Mouse (Mus musculus) CD8-positive naive resting alpha-beta T cell, adult 57 days (primary cell): Measurements from ENCODE around the gene Sorcs2. TPM values are rescaled to one million over a fixed set of nuclear protein-coding genes. Genes with fewer than 3 reads are reported as not detected.

Experiments used
- total RNA-seq: library from RNA; stranded (reverse); gene quantifications from one replicate; pipeline ENCODE4 v1.2.4, GENCODE M21; 2023

Sorcs2 gene
- total RNA-seq, result 3.9 TPM

DNA sequence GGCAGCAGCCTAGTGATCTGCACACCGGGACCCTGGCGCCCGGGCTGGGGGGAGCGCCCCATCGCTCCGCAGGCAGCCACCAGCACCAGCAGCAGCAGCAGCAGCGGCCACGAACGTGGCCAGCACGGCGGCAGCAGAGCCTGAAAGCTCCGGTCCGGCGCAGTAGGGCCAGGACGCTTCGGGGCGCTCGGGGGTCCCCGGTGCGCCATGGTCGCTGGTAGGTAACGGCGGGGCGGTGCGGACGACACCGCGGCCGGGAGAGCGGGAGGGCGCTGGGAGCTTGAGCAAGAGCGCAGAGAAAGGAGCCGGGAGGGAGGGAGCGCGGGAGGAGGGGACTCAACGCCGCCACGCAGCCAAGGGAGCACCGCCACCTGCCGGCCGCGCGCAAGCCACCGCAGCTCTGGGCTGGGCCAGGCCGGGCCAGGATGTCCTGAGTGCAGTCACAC lies at the start of gene Sorcs2:
Gene Sorcs2, minus strand, starts transcription at position 303 of the 446 bp plus-strand sequence.

DNA sequence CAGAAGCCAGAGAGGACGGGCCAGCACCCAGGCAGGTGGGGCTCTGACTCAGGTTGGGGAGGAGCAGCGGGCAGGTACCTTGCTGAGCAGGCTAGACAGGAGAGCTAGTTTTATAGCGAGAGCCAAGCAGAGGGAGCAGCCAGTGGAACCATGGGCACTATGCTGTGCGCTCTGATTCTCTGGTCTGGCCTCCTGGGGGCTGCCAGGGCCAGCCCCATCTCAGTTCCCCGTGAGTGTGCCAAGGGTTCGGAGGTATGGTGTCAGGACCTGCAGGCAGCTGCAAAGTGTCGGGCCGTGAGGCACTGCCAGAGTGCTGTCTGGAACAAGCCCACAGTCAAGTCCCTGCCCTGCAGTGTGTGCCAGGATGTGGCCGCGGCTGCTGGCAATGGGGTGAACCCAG lies 194.0 kb downstream of the Sorcs2 start, which contains the start of gene Psapl1:
Gene Psapl1, plus strand, starts transcription at position 106 of the 400 bp plus-strand sequence.

Other genes starting within 250 kb of the Sorcs2 start
- not detected for gene Psapl1, start 194.1 kb downstream of the Sorcs2 start, total RNA-seq
- gene Grpel1, start 66.9 kb upstream of the Sorcs2 start, total RNA-seq, result 22.1 TPM
- 21.2 TPM for gene Tada2b, start 86.1 kb upstream of the Sorcs2 start, total RNA-seq
- gene Ccdc96, start 86.4 kb upstream of the Sorcs2 start, total RNA-seq, result 0.37 TPM
- gene Tbc1d14, start 195.1 kb upstream of the Sorcs2 start, total RNA-seq, result 68.2 TPM